Mouse (Mus musculus) small intestine, adult 2 months (tissue): ENCODE measurements around the gene Elmo1.

Experiments used
- CTCF ChIP-seq: fragments of 200-500 bp; IDR thresholded peaks from 2 replicates; pipeline ENCODE4 v1.5.1; 2012; ENCODE audit warnings: low read depth, mild to moderate bottlenecking, control low read depth, inconsistent platforms, low read length, moderate library complexity, mixed read lengths; ENCODE audit not compliant: insufficient replicate concordance, insufficient read length; ENCODE audit errors: extremely low read depth
- POLR2A ChIP-seq: fragments of 200-500 bp; IDR thresholded peaks from 2 replicates; pipeline ENCODE4 v1.6.1; 2012; ENCODE audit warnings: low read depth, mild to moderate bottlenecking, control low read depth, inconsistent platforms, low read length, moderate library complexity

DNA sequence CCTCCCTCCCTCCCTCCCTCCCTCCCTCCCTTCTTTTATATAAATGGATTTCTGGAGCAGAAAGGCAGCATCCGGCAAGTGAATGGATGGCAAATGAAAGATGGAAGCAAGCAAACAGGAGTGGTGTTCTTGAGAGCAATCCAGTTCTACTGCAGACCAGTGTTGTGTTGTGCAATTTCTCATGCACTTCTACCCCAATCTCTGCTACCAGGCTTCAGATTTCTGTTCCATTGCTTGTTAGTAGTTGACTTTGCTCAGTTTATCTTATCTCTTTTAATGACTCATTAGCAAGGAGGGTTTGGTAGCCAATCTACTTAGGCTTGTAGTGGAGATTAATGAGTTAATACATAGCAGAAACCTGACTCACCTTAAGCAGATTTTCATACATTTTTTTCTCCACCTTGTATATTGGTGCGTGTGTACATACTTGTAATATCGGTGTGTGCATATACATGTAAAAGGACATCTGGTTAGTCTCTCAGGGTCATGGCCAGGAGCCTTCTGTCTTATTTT lies 209.7 kb downstream of the Elmo1 start:
- TF ChIP-seq POLR2A (no peak), CTCF (no peak)
